Mouse (Mus musculus) kidney, embryonic 15.5 days (tissue): ENCODE results near the gene Igf1. TPM values are rescaled to one million over a fixed set of nuclear protein-coding genes. Genes with fewer than 3 reads are reported as not detected.

Source experiments
- ATAC-seq: fragments of 200-750 bp; cut with Nextera tagmentation; replicated peaks from 2 replicates; pipeline ENCODE4 v1.8.0; 2017; ENCODE audit warnings: moderate TSS enrichment; ENCODE audit not compliant: low FRiP score
- H3K27ac ChIP-seq: fragments of 300-500 bp; sonication (generic); 2 replicates; pipeline ENCODE4 v1.5.1; 2015; ENCODE audit warnings: mild to moderate bottlenecking, inconsistent platforms
- H3K27me3 ChIP-seq: fragments of 300-500 bp; sonication (generic); 2 replicates; pipeline ENCODE4 v1.6.1; 2015; ENCODE audit warnings: inconsistent platforms
- H3K36me3 ChIP-seq: fragments of 300-500 bp; sonication (generic); 2 replicates; pipeline ENCODE4 v1.6.1; 2015; ENCODE audit warnings: inconsistent platforms
- H3K4me1 ChIP-seq: fragments of 300-500 bp; sonication (generic); 2 replicates; pipeline ENCODE4 v1.6.1; 2015; ENCODE audit warnings: inconsistent platforms
- H3K4me2 ChIP-seq: fragments of 300-500 bp; sonication (generic); 2 replicates; pipeline ENCODE4 v1.6.1; 2015; ENCODE audit warnings: moderate library complexity, mild to moderate bottlenecking, inconsistent platforms
- H3K4me3 ChIP-seq: fragments of 300-500 bp; sonication (generic); replicated peaks from 2 replicates; pipeline ENCODE4 v1.5.1; 2015; ENCODE audit warnings: mild to moderate bottlenecking, inconsistent platforms
- H3K9ac ChIP-seq: fragments of 300-500 bp; sonication (generic); 2 replicates; pipeline ENCODE4 v1.6.1; 2015; ENCODE audit warnings: mild to moderate bottlenecking, inconsistent platforms
- H3K9me3 ChIP-seq: fragments of 300-500 bp; sonication (generic); replicated peaks from 2 replicates; pipeline ENCODE4 v1.6.1; 2016; ENCODE audit warnings: inconsistent platforms
- WGBS: fragments of 180-500 bp; shearing (Covaris S2); methylation state at CpG from one replicate; pipeline ENCODE4 v1.1.7; 2015; ENCODE audit warnings: mixed read lengths; 5-methylcytosine and 5-hydroxymethylcytosine counted together
- polyA plus RNA-seq: library from polyadenylated mRNA; unstranded; fragments of >200 nt; fragmentation: Nextera tagmentation; extraction: Ambion mirVana; gene quantifications from 2 replicates; pipeline ENCODE4 v1.2.1, GENCODE M21; 2015

Igf1 gene
- polyA plus RNA-seq, 1 experiment from 2014 or later, result 37.1 TPM

- WGBS, result 16% methylated on average over 7 of the region's 7 CpGs
- no peak for ATAC-seq
- Histone ChIP-seq H3K4me2 (peak overlapping the region; percentile 30), H3K4me3 (no peak overlapping the region), H3K9me3 (no peaks in the 10 kb centered on the region), H3K27ac (peak overlapping the region; percentile 45; the same call in 1 of the 2 replicates), H3K4me1 (peaks cover 66% of the 10 kb centered on the region), H3K36me3 (no peaks in the 10 kb centered on the region), H3K27me3 (peaks cover 8% of the 10 kb centered on the region), H3K9ac (no peak overlapping the region)
These were observed 4.8 kb downstream of the Igf1 start for GRCm38 (mm10) chr10:87862899-87863298.

GRCm38 (mm10) chr10:87863326-87863725 is 5.3 kb downstream of the Igf1 start:
- no peak overlapping the region for H3K9ac ChIP-seq
- H3K4me3 ChIP-seq, result no peak overlapping the region
- 20% methylated on average over 4 of the region's 4 CpGs for WGBS
- H3K27ac ChIP-seq, result peak overlapping the region; percentile 45; the same call in 1 of the 2 replicates
- peaks cover 62% of the 10 kb centered on the region for H3K4me1 ChIP-seq
- H3K4me2 ChIP-seq, result peak overlapping the region; percentile 30
- H3K9me3 ChIP-seq, result no peaks in the 10 kb centered on the region
- ATAC-seq, result peak; percentile 68
- no peaks in the 10 kb centered on the region for H3K36me3 ChIP-seq
- peaks cover 3% of the 10 kb centered on the region for H3K27me3 ChIP-seq

- Histone ChIP-seq H3K36me3 (no peaks in the 10 kb centered on the region), H3K9me3 (no peaks in the 10 kb centered on the region), H3K9ac (no peak overlapping the region), H3K4me2 (no peak overlapping the region), H3K4me3 (no peak overlapping the region), H3K27ac (no peak overlapping the region), H3K4me1 (peaks cover 42% of the 10 kb centered on the region), H3K27me3 (0 out of 2 replicates have a peak, but pooled peaks cover 4% of the 10 kb centered on the region)
- no peak for ATAC-seq
- 84% methylated on average over 9 of the region's 9 CpGs for WGBS
These were observed 7.6 kb downstream of the Igf1 start for GRCm38 (mm10) chr10:87865712-87866111.

GRCm38 (mm10) chr10:87866448-87866847 is 8.4 kb downstream of the Igf1 start:
- peak overlapping the region; percentile 51; the same call in 1 of the 2 replicates for H3K27ac ChIP-seq
- no peak overlapping the region for H3K9ac ChIP-seq
- H3K4me3 ChIP-seq, result no peak overlapping the region
- no peaks in the 10 kb centered on the region for H3K9me3 ChIP-seq
- WGBS, result 20% methylated on average over 8 of the region's 8 CpGs
- H3K4me1 ChIP-seq, result peaks cover 38% of the 10 kb centered on the region
- peak; percentile 37 for ATAC-seq
- H3K4me2 ChIP-seq, result no peak overlapping the region
- H3K27me3 ChIP-seq, result peaks cover 11% of the 10 kb centered on the region; the same call in 1 of the 2 replicates
- H3K36me3 ChIP-seq, result no peaks in the 10 kb centered on the region

DNA sequence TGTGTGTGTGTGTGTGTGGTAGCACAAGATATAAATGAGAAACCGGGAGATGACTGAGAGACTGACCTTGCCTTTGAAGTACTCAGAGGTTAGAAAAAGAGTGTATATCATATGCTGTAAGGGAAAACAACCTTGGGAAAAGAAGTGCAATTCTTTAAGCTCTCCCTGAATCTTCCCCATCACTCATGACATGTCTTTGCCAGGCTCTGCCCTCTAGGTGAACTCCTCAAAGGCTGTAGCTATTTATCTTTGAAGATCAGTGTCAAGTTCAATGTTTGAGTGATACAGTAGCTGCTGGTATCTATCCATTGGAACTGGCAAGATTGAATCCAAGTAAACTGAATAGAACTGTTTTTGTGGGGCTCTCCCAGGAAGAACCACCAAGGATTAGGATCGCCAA is 9.2 kb downstream of the Igf1 start:
- no peak overlapping the region for H3K4me3 ChIP-seq
- H3K4me2 ChIP-seq, result no peak overlapping the region
- no peak overlapping the region for H3K9ac ChIP-seq
- 0 out of 2 replicates have a peak overlapping the region, but pooled peaks have one; percentile 3 for H3K27ac ChIP-seq
- peaks cover 38% of the 10 kb centered on the region for H3K4me1 ChIP-seq
- H3K27me3 ChIP-seq, result peaks cover 14% of the 10 kb centered on the region; the same call in 1 of the 2 replicates
- no peaks in the 10 kb centered on the region for H3K9me3 ChIP-seq
- H3K36me3 ChIP-seq, result no peaks in the 10 kb centered on the region
- 17% methylated on average over 2 of the region's 2 CpGs for WGBS
- peak; percentile 41; the same call in 1 of the 2 replicates for ATAC-seq

GRCm38 (mm10) chr10:87867631-87868030 is 9.6 kb downstream of the Igf1 start:
- H3K27me3 ChIP-seq, result peaks cover 14% of the 10 kb centered on the region; the same call in 1 of the 2 replicates

GRCm38 (mm10) chr10:87868349-87869053 is 10.4 kb downstream of the Igf1 start:
- H3K4me3 ChIP-seq, result no peak overlapping the region
- no peak overlapping the region for H3K4me2 ChIP-seq
- peaks cover 14% of the 10 kb centered on the region; the same call in 1 of the 2 replicates for H3K27me3 ChIP-seq
- ATAC-seq, result no peak
- H3K9me3 ChIP-seq, result no peaks in the 10 kb centered on the region
- H3K27ac ChIP-seq, result no peak overlapping the region
- peaks cover 30% of the 10 kb centered on the region for H3K4me1 ChIP-seq
- H3K9ac ChIP-seq, result no peak overlapping the region
- WGBS, result 73% methylated on average over 9 of the region's 9 CpGs
- no peaks in the 10 kb centered on the region for H3K36me3 ChIP-seq

More at GRCm38 (mm10) chr10:87867631-87868030, 9.6 kb downstream of the Igf1 start:
- no peak for ATAC-seq
- no peak overlapping the region for H3K4me2 ChIP-seq
- 29% methylated on average over 4 of the region's 4 CpGs for WGBS
- no peaks in the 10 kb centered on the region for H3K9me3 ChIP-seq
- H3K4me3 ChIP-seq, result no peak overlapping the region
- no peak overlapping the region for H3K9ac ChIP-seq
- H3K36me3 ChIP-seq, result no peaks in the 10 kb centered on the region
- peaks cover 38% of the 10 kb centered on the region for H3K4me1 ChIP-seq
- H3K27ac ChIP-seq, result 0 out of 2 replicates have a peak overlapping the region, but pooled peaks have one; percentile 3

- Histone ChIP-seq H3K36me3 (no peaks in the 10 kb centered on the region), H3K9me3 (no peaks in the 10 kb centered on the region), H3K27me3 (peaks cover 14% of the 10 kb centered on the region; the same call in 1 of the 2 replicates), H3K27ac (no peak overlapping the region), H3K4me3 (no peak overlapping the region), H3K4me2 (no peak overlapping the region), H3K4me1 (peaks cover 26% of the 10 kb centered on the region), H3K9ac (no peak overlapping the region)
- WGBS, result 77% methylated on average over 2 of the region's 2 CpGs
- no peak for ATAC-seq
These were observed 11.1 kb downstream of the Igf1 start for GRCm38 (mm10) chr10:87869151-87869550.

GRCm38 (mm10) chr10:87869691-87870090 is 11.6 kb downstream of the Igf1 start:
- peaks cover 14% of the 10 kb centered on the region; the same call in 1 of the 2 replicates for H3K27me3 ChIP-seq
- H3K36me3 ChIP-seq, result no peaks in the 10 kb centered on the region
- no peak overlapping the region for H3K4me3 ChIP-seq
- no peak for ATAC-seq
- H3K4me1 ChIP-seq, result peaks cover 21% of the 10 kb centered on the region
- no peak overlapping the region for H3K4me2 ChIP-seq
- H3K27ac ChIP-seq, result no peak overlapping the region
- H3K9ac ChIP-seq, result no peak overlapping the region
- H3K9me3 ChIP-seq, result no peaks in the 10 kb centered on the region
- 84% methylated on average over 1 of the region's 1 CpGs for WGBS

DNA sequence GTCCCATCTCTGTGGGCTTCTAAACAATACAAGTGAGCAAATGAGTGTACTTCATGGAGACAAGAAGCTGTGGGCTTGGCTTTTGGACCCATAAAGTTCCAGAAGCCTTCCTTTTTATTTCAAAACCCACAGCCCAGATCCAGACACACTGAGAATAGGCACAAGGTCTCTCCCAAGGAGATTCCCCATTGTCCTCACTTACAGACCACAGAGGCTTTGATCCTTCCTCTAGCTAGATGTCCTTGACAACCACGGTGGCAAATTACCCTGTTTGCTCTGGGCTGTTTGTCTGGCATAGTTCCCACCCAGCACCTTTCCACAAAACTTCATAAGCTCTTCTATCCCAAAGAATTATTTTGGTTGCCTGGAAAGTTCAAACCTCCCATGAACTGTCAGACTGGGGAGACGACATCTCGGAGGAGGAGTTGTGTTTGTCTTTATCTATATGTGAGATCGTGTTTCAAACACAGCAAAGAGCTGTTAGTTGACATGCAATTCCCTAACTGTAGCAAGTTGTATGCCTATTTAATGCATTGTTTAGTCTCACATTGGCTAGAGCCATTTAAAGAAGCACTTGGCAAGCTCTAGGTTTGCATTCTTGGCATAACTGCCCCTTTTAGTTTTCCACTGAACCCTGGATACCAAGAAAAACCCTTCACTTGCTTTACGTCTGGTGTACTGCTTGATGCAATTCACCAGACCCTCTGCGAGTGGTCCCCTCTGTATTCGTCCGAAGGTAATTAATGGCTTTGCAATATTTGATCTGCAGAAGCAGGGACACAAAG is 14.0 kb downstream of the Igf1 start:
- Histone ChIP-seq H3K9ac (no peak overlapping the region), H3K27ac (no peak overlapping the region), H3K4me3 (no peak overlapping the region), H3K9me3 (no peaks in the 10 kb centered on the region), H3K36me3 (no peaks in the 10 kb centered on the region), H3K4me2 (no peak overlapping the region), H3K27me3 (peaks cover 14% of the 10 kb centered on the region; the same call in 1 of the 2 replicates), H3K4me1 (peaks cover 7% of the 10 kb centered on the region)
- WGBS, result 30% methylated on average over 8 of the region's 8 CpGs
- ATAC-seq, result no peak

- H3K9me3 ChIP-seq, result no peaks in the 10 kb centered on the region
- no peak overlapping the region for H3K4me2 ChIP-seq
- ATAC-seq, result no peak
- WGBS, result 42% methylated on average over 5 of the region's 5 CpGs
- no peak overlapping the region for H3K4me3 ChIP-seq
- H3K27me3 ChIP-seq, result peaks cover 14% of the 10 kb centered on the region; the same call in 1 of the 2 replicates
- H3K9ac ChIP-seq, result no peak overlapping the region
- no peaks in the 10 kb centered on the region for H3K36me3 ChIP-seq
- no peaks in the 10 kb centered on the region for H3K4me1 ChIP-seq
- no peak overlapping the region for H3K27ac ChIP-seq
These were observed 14.8 kb downstream of the Igf1 start for GRCm38 (mm10) chr10:87872854-87873253.

DNA sequence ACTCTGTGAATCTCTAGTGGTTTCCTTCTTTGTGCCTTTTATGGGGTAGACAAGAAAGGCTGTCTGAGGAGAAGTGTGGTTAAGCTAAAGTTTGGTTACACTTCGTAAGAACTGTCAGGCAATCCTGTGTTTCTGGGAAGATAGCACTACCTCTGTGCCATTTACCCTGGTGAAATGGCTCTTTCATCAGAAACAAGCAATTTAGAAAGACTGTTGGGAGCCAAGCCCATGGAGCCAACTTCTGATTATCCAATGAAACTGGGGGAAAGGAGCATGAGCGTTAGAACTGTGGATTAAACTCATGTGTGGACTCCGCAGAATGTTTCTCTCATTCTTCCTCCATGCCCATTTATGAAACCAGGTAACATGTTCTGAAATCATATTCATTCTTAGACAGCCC is 15.5 kb downstream of the Igf1 start:
- no peak overlapping the region for H3K4me3 ChIP-seq
- H3K4me2 ChIP-seq, result no peak overlapping the region
- H3K4me1 ChIP-seq, result no peaks in the 10 kb centered on the region
- no peak overlapping the region for H3K9ac ChIP-seq
- WGBS, result 98% methylated on average over 3 of the region's 3 CpGs
- no peaks in the 10 kb centered on the region for H3K36me3 ChIP-seq
- peaks cover 14% of the 10 kb centered on the region; the same call in 1 of the 2 replicates for H3K27me3 ChIP-seq
- ATAC-seq, result no peak
- no peaks in the 10 kb centered on the region for H3K9me3 ChIP-seq
- no peak overlapping the region for H3K27ac ChIP-seq
